Mouse (Mus musculus): ENCODE data around the gene Akap5. TPM values are rescaled to one million over a fixed set of nuclear protein-coding genes. Genes with fewer than 3 reads are reported as not detected.

Gene Akap5
- total RNA-seq, 4 experiments from 2014 or later = 0.24 to 0.51 (median 0.39) TPM

GRCm38 (mm10) chr12:76310633-76311032 lies 14.1 kb upstream of the Akap5 start:
- no peak for DNase-seq (ENCODE audit: low spot score in 2 of 2)

DNA sequence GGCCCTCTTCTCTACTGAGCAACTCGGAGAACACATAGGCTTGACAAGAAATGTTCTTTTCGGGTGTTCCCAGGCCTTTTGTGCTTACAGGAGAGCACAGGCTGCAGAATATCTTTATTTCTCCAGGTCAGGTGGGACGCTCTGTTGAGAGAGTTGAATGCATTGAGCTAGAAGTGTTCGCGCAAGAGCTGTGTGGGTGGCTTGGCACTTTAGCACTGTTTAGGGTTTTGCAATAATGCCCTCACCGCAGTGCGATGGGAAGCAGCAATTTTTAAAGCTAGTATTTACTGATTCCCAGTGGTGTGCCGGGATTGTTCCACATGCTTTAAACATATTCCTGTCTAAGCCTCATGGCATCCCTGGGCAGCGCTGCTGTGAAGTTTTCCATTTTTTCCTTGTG lies 13.5 kb upstream of the Akap5 start:
- no peak for DNase-seq (ENCODE audit: low spot score in 2 of 2)

DNA sequence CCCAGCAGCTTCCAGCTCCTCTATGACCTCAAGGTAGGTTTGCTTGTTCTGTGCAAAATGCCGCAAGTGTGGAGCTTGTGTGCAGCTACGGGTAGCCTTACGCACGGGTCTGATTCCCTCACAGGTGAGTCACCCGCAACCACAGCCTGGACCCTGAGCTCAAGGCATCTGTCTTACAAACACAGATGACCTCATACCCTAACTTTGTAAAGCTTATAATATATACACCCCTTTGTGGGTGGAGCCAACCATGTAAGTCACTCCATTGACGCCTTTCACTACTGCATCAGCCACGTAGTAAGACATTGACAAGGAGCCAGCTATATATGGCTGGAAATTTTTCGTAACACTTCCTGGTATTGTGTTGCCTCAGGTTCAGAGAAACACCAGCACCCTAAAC lies 12.7 kb upstream of the Akap5 start:
- no peak for DNase-seq (ENCODE audit: low spot score in 2 of 2)

GRCm38 (mm10) chr12:76318282-76319212 lies 6.1 kb upstream of the Akap5 start:
- no peak for DNase-seq (ENCODE audit: low spot score in 2 of 2)

GRCm38 (mm10) chr12:76326437-76327220 lies 1.9 kb downstream of the Akap5 start:
- no peak for DNase-seq (ENCODE audit: low spot score in 2 of 2)

GRCm38 (mm10) chr12:76328567-76329354 lies 4.1 kb downstream of the Akap5 start:
- DNase-seq (ENCODE audit: low spot score in 2 of 2) = no peak

DNA sequence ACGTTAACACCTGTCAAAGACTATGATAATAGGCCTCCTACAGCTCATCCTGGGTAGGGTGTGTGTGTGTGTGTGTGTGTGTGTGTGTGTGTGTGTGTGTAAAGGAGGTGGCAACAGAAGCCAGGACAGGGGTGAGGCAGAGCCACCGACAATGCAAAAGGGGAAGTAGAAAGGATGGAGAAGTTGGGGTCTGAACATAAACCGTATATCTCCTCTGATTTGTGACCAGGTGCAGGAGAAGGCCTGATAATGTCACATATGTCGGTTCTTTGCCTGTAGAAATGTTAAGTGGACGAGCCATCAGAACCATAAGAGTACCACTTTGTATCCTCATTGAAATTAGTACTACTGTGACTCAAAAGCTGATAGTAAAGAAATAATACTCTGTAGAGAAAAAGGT lies 9.0 kb downstream of the Akap5 start:
- DNase-seq (ENCODE audit: low spot score in 2 of 2) = no peak

DNA sequence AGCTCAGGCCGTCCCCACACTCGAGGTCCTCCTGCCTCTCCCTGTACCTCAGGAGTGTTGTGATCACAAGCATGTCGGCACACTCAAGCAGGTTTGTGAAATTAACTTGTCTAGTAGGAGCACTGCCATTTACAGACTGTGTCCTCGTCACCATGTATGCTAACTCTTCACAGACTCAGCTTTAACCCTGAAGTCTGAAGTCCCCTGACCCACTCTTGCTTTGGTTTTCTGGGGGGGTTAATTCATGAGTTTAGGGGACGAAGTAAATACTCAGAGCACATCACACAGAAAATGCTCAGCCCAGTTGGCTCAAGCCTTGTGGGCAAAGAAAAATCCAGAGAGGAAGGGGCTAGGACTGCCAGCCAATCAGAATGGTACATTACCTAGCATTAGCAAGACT lies 10.9 kb downstream of the Akap5 start:
- no peak for DNase-seq (ENCODE audit: low spot score in 2 of 2)

GRCm38 (mm10) chr12:76336111-76336965 lies 11.6 kb downstream of the Akap5 start:
- no peak for DNase-seq (ENCODE audit: low spot score in 2 of 2)

- no peak for DNase-seq (ENCODE audit: low spot score in 2 of 2)
These were observed 16.4 kb downstream of the Akap5 start for GRCm38 (mm10) chr12:76341080-76341479.

GRCm38 (mm10) chr12:76345759-76346455 lies 21.2 kb downstream of the Akap5 start:
- no peak for DNase-seq (ENCODE audit: low spot score in 2 of 2)

- DNase-seq (ENCODE audit: low spot score in 2 of 2) = no peak
These were observed 25.1 kb downstream of the Akap5 start for GRCm38 (mm10) chr12:76349680-76350220.

- no peak for DNase-seq (ENCODE audit: low spot score in 2 of 2)
These were observed 36.2 kb downstream of the Akap5 start for GRCm38 (mm10) chr12:76360868-76361267.

GRCm38 (mm10) chr12:76361405-76362302 lies 37.0 kb downstream of the Akap5 start:
- no peak for DNase-seq (ENCODE audit: low spot score in 2 of 2)

- no peak for DNase-seq (ENCODE audit: low spot score in 2 of 2)
These were observed 37.6 kb downstream of the Akap5 start for GRCm38 (mm10) chr12:76362303-76362676.

GRCm38 (mm10) chr12:76366276-76366675 lies 41.6 kb downstream of the Akap5 start:
- DNase-seq (ENCODE audit: low spot score in 2 of 2) = no peak

DNA sequence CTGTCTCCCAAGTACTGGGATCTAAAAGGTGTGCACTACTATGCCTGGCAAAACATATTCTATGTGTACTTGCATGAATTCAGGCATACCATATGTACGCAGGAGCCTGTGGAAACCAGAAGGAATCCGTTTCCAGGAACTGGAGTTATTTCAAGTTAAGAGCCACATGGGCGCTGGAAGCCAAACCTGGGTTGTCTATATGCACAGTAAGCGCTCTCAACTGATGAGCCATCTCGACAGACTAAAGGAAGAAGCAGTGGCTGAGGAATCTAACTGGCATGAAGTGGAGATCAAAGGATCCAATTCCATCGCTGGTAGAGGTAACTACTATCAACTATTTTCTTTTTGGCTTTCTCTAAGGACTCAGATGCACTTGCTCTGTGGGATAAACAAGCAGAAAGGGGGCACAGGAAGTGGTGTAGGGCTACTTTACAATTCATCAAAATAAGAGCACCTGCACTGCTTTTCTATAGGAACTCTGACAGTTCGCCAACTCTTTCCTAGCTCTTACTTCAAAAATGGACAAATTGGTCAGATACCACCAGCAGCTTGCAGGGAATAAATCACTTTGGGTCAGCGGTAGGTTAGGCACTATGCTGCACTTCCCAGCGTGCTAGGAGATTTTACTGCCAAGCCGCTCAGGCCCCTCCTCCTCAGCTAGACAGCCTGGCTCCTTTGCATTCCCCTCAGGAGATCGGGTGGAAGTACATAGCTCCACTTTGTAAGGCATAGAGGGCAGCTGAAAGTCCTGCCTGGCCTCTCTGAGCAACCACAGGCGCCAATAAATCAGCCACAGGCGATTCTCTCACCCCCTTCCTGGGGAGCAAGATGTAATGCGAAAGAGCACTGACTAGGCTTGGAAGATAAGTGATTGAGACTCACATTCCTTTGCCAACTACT lies 42.7 kb downstream of the Akap5 start:
- no peak for DNase-seq (ENCODE audit: low spot score in 2 of 2)
